Mouse (Mus musculus) forebrain, embryonic 15.5 days (tissue): ENCODE measurements around the gene Prkca. TPM values are rescaled to one million over a fixed set of nuclear protein-coding genes. Genes with fewer than 3 reads are reported as not detected.

Source experiments
- ATAC-seq: fragments of 200-750 bp; cut with Nextera tagmentation; replicated peaks from 2 replicates; pipeline ENCODE4 v1.8.0; 2017; ENCODE audit warnings: mild to moderate bottlenecking, moderate TSS enrichment, moderate library complexity
- H3K27ac ChIP-seq: fragments of 300-500 bp; sonication (generic); replicated peaks from 2 replicates; pipeline ENCODE4 v1.5.1; 2015; ENCODE audit warnings: mild to moderate bottlenecking, inconsistent platforms
- H3K27me3 ChIP-seq: fragments of 300-500 bp; sonication (generic); 2 replicates; pipeline ENCODE4 v1.6.1; 2015; ENCODE audit warnings: inconsistent platforms
- H3K36me3 ChIP-seq: fragments of 300-500 bp; sonication (generic); 2 replicates; pipeline ENCODE4 v1.6.1; 2015; ENCODE audit warnings: mild to moderate bottlenecking, inconsistent platforms
- H3K4me1 ChIP-seq: fragments of 300-500 bp; sonication (generic); 2 replicates; pipeline ENCODE4 v1.6.1; 2015; ENCODE audit warnings: inconsistent platforms
- H3K4me2 ChIP-seq: fragments of 300-500 bp; sonication (generic); replicated peaks from 2 replicates; pipeline ENCODE4 v1.6.1; 2015; ENCODE audit warnings: mild to moderate bottlenecking, inconsistent platforms
- H3K4me3 ChIP-seq: fragments of 300-500 bp; sonication (generic); 2 replicates; pipeline ENCODE4 v1.5.1; 2015; ENCODE audit warnings: mild to moderate bottlenecking, inconsistent platforms
- H3K9ac ChIP-seq: fragments of 300-500 bp; sonication (generic); replicated peaks from 2 replicates; pipeline ENCODE4 v1.6.1; 2015; ENCODE audit warnings: mild to moderate bottlenecking, inconsistent platforms
- H3K9me3 ChIP-seq: fragments of 300-500 bp; sonication (generic); 2 replicates; pipeline ENCODE4 v1.6.1; 2016; ENCODE audit warnings: inconsistent platforms
- WGBS: fragments of 180-500 bp; shearing (Covaris S2); methylation state at CpG from one replicate; pipeline ENCODE4 v1.1.7; 2015; ENCODE audit warnings: mixed read lengths; 5-methylcytosine and 5-hydroxymethylcytosine counted together
- polyA plus RNA-seq: library from polyadenylated mRNA; unstranded; fragments of >200 nt; fragmentation: Nextera tagmentation; extraction: Ambion mirVana; gene quantifications from 2 replicates; pipeline ENCODE4 v1.2.1, GENCODE M21; 2015

Gene Prkca
- polyA plus RNA-seq: 7.2 and 8.0 TPM in 2 replicates

GRCm38 (mm10) chr11:108343789-108344462, at the start of gene Prkca:
Gene Prkca, minus strand, starts transcription at chr11:108343928.
- under 1% methylated on average over 51 of the region's 63 CpGs for WGBS
- ATAC-seq: peak; percentile 98
- no peaks in the 10 kb centered on the region for H3K36me3 ChIP-seq
- H3K9ac ChIP-seq: peak within 1 kb of the TSS; percentile 87
- no peaks in the 10 kb centered on the region for H3K9me3 ChIP-seq
- H3K4me2 ChIP-seq: peak within 1 kb of the TSS; percentile 100
- no peaks in the 10 kb centered on the region for H3K27me3 ChIP-seq
- H3K4me1 ChIP-seq: peaks cover 29% of the 10 kb centered on the region
- H3K27ac ChIP-seq: peak within 1 kb of the TSS; percentile 91
- H3K4me3 ChIP-seq: peak within 1 kb of the TSS; percentile 67

GRCm38 (mm10) chr11:108385666-108386024, 41.9 kb upstream of the Prkca start:
- H3K27ac ChIP-seq: no peak overlapping the region
- WGBS: 92% methylated on average over 1 of the region's 1 CpGs
- no peaks in the 10 kb centered on the region for H3K4me1 ChIP-seq
- no peak for ATAC-seq
- no peaks in the 10 kb centered on the region for H3K27me3 ChIP-seq
- H3K9ac ChIP-seq: no peak overlapping the region
- H3K4me3 ChIP-seq: no peak overlapping the region
- no peaks in the 10 kb centered on the region for H3K36me3 ChIP-seq
- H3K4me2 ChIP-seq: no peak overlapping the region
- no peaks in the 10 kb centered on the region for H3K9me3 ChIP-seq

- 55% methylated on average over 4 of the region's 4 CpGs for WGBS
Measured at GRCm38 (mm10) chr11:108384920-108385665, 41.4 kb upstream of the Prkca start.

GRCm38 (mm10) chr11:108382664-108383063, 38.9 kb upstream of the Prkca start:
- no peak overlapping the region for H3K9ac ChIP-seq
- no peak overlapping the region for H3K4me3 ChIP-seq
- no peaks in the 10 kb centered on the region for H3K36me3 ChIP-seq
- H3K4me1 ChIP-seq: peaks cover 4% of the 10 kb centered on the region
- no peaks in the 10 kb centered on the region for H3K9me3 ChIP-seq
- no peak overlapping the region for H3K4me2 ChIP-seq
- ATAC-seq: no peak
- H3K27ac ChIP-seq: no peak overlapping the region
- no peaks in the 10 kb centered on the region for H3K27me3 ChIP-seq
- WGBS: 80% methylated on average over 3 of the region's 3 CpGs

More at GRCm38 (mm10) chr11:108384920-108385665, 41.4 kb upstream of the Prkca start:
- no peak overlapping the region for H3K4me3 ChIP-seq
- no peaks in the 10 kb centered on the region for H3K27me3 ChIP-seq
- no peak overlapping the region for H3K27ac ChIP-seq
- H3K4me2 ChIP-seq: no peak overlapping the region
- H3K36me3 ChIP-seq: no peaks in the 10 kb centered on the region
- no peak overlapping the region for H3K9ac ChIP-seq
- no peak for ATAC-seq
- H3K9me3 ChIP-seq: no peaks in the 10 kb centered on the region
- H3K4me1 ChIP-seq: no peaks in the 10 kb centered on the region

- Histone ChIP-seq H3K4me2 (no peak overlapping the region), H3K36me3 (no peaks in the 10 kb centered on the region), H3K9ac (no peak overlapping the region), H3K4me3 (no peak overlapping the region), H3K27ac (0 out of 2 replicates have a peak overlapping the region, but pooled peaks have one; percentile 24), H3K27me3 (no peaks in the 10 kb centered on the region), H3K4me1 (peaks cover 5% of the 10 kb centered on the region), H3K9me3 (no peaks in the 10 kb centered on the region)
- 71% methylated on average over 4 of the region's 4 CpGs for WGBS
- no peak; the same call in 1 of the 2 replicates for ATAC-seq
Measured at GRCm38 (mm10) chr11:108378363-108378751, 34.6 kb upstream of the Prkca start.

DNA sequence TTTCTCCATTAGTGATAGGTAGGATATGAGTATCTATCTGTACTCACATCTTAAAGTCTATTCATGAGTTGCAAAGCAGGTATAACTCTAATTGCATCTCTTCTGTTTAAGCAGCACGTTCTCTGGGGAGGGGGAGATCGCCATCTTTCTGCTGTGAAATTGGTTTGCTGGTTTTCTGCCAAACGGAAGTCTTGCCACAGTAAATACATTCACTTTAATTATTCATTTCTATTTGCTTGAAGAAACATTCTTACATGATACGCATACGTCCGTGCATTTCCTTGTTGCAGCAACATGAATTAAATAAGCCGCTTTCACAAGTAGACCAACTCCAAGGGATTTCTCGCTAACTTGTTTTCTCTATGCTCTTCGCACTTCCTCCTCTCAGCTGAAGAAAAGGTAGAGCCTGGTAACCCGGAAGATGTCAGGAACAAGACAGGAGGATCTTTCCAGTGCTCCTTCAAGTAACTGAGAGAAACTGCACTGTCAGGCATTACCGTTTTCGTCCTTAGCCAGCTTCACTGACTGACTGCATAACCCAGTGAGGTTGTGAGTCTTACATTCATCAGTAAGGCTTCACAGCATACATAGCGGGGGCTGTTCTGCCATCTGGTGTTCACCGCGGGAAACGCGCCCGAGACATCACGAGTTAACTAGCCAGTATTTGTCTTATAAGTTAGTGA, 34.1 kb upstream of the Prkca start:
- peak; percentile 96 for ATAC-seq
- no peaks in the 10 kb centered on the region for H3K9me3 ChIP-seq
- WGBS: 25% methylated on average over 19 of the region's 19 CpGs
- no peaks in the 10 kb centered on the region for H3K27me3 ChIP-seq
- H3K27ac ChIP-seq: peak overlapping the region; percentile 24; the same call in 1 of the 2 replicates
- peaks cover 5% of the 10 kb centered on the region for H3K4me1 ChIP-seq
- H3K36me3 ChIP-seq: no peaks in the 10 kb centered on the region
- no peak overlapping the region for H3K9ac ChIP-seq
- no peak overlapping the region for H3K4me3 ChIP-seq
- H3K4me2 ChIP-seq: peak overlapping the region; percentile 32

GRCm38 (mm10) chr11:108376815-108377214, 33.1 kb upstream of the Prkca start:
- no peaks in the 10 kb centered on the region for H3K27me3 ChIP-seq
- H3K4me1 ChIP-seq: peaks cover 5% of the 10 kb centered on the region
- no peak for ATAC-seq
- no peaks in the 10 kb centered on the region for H3K36me3 ChIP-seq
- H3K4me2 ChIP-seq: no peak overlapping the region
- no peak overlapping the region for H3K4me3 ChIP-seq
- 96% methylated on average over 7 of the region's 7 CpGs for WGBS
- no peak overlapping the region for H3K9ac ChIP-seq
- H3K27ac ChIP-seq: no peak overlapping the region
- no peaks in the 10 kb centered on the region for H3K9me3 ChIP-seq

- no peak for ATAC-seq
- Histone ChIP-seq H3K27me3 (no peaks in the 10 kb centered on the region), H3K4me2 (no peak overlapping the region), H3K9me3 (no peaks in the 10 kb centered on the region), H3K9ac (no peak overlapping the region), H3K4me3 (no peak overlapping the region), H3K36me3 (no peaks in the 10 kb centered on the region), H3K4me1 (no peaks in the 10 kb centered on the region), H3K27ac (no peak overlapping the region)
- WGBS: 81% methylated on average over 1 of the region's 1 CpGs
Measured at GRCm38 (mm10) chr11:108367046-108367445, 23.3 kb upstream of the Prkca start.

DNA sequence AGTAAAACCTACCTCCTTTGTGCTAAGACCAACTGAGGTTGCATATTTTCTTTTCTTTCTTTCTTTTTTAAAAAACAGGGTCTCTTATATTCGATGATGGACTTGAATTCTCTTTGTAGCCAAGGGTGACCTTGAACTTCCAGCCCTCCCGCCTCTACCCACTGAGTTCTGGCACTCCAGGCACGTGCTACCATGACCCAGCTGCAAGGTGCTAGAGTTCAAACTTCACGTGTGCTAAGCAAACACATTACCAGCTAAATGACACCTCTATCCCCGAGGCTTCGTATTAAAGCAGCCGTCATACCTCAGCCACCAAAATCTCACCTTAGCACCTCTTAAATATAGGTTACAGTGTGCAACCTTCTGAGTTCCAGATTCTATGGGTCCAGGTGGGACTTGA, 21.9 kb upstream of the Prkca start:
- no peak overlapping the region for H3K4me2 ChIP-seq
- no peaks in the 10 kb centered on the region for H3K9me3 ChIP-seq
- H3K9ac ChIP-seq: no peak overlapping the region
- no peaks in the 10 kb centered on the region for H3K4me1 ChIP-seq
- H3K4me3 ChIP-seq: no peak overlapping the region
- no peaks in the 10 kb centered on the region for H3K27me3 ChIP-seq
- WGBS: 77% methylated on average over 7 of the region's 7 CpGs
- no peaks in the 10 kb centered on the region for H3K36me3 ChIP-seq
- H3K27ac ChIP-seq: no peak overlapping the region
- no peak for ATAC-seq

DNA sequence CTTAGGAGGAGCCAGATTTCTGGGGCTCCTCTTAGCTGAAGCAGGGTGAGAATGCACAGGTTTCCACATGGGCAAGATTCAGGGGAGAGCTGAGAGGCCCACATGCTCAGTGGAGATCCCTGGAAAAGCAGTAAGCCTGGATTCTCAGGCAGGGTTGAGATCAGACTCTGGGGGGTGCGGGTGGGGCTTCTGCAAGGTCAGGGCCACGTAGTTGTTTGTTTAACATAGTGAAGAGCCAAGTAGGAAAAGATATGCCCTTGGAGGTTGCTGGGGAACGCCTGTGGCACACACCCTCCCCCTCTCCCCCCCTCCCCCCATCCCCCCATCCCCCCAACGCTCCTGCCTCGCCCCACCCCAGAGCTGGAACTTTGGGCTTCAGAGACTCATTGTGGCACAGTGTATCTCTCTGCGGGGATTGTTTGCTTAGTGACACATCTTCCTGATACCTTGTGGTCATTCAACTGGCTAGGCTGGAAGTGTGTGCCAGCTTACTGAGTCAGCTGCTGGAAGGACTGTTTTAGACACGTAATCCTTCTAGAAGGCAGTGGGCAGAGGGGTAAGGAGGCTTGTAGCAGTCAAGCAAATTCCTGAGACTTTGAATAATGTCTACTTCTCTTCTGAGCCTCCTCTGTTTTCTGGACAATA, 21.3 kb upstream of the Prkca start:
- Histone ChIP-seq H3K27me3 (no peaks in the 10 kb centered on the region), H3K4me2 (no peak overlapping the region), H3K36me3 (no peaks in the 10 kb centered on the region), H3K9ac (no peak overlapping the region), H3K4me1 (no peaks in the 10 kb centered on the region), H3K27ac (no peak overlapping the region), H3K9me3 (no peaks in the 10 kb centered on the region), H3K4me3 (no peak overlapping the region)
- ATAC-seq: no peak
- whole genome bisulfite sequencing: 62% methylated on average over 6 of the region's 7 CpGs

DNA sequence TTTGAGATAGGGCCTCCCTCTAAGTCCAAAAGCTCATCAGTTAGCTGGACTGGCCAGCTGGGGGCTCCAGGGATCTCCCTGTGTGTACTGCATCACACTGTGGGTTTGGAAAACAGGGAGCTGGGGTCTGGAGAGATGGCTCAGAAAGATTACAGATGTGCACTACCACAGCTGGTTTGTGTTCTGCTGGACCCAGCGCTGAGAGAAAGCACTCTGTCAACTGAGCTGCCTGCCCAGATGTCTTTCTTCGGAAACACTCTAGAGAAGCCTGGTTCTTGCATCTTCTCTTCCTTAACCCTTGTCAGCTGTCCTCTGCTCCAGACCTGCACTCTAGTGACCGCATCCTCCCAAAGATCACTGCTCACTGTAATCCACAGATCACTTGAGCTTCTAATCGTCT, 20.3 kb upstream of the Prkca start:
- no peak overlapping the region for H3K9ac ChIP-seq
- no peak overlapping the region for H3K27ac ChIP-seq
- H3K4me3 ChIP-seq: no peak overlapping the region
- no peaks in the 10 kb centered on the region for H3K9me3 ChIP-seq
- no peak overlapping the region for H3K4me2 ChIP-seq
- no peaks in the 10 kb centered on the region for H3K4me1 ChIP-seq
- WGBS: 94% methylated on average over 4 of the region's 4 CpGs
- H3K27me3 ChIP-seq: no peaks in the 10 kb centered on the region
- no peaks in the 10 kb centered on the region for H3K36me3 ChIP-seq
- ATAC-seq: no peak

- Histone ChIP-seq H3K9me3 (no peaks in the 10 kb centered on the region), H3K4me1 (no peaks in the 10 kb centered on the region), H3K4me3 (no peak overlapping the region), H3K9ac (no peak overlapping the region), H3K27ac (no peak overlapping the region), H3K4me2 (no peak overlapping the region), H3K27me3 (no peaks in the 10 kb centered on the region), H3K36me3 (no peaks in the 10 kb centered on the region)
- WGBS: 84% methylated on average over 5 of the region's 5 CpGs
- no peak for ATAC-seq
Measured at GRCm38 (mm10) chr11:108362965-108363364, 19.2 kb upstream of the Prkca start.
